Mouse (Mus musculus) CH12.LX (cell line): Measurements from ENCODE around the gene Gm9964.

Experiments
- CHD1 ChIP-seq: IDR thresholded peaks from 2 replicates; pipeline ENCODE4 v1.6.1; 2012; ENCODE audit warnings: low read depth, low read length, improper control_type of control experiment, inconsistent platforms
- CTCF ChIP-seq, 2 experiments: IDR thresholded peaks in 1 of 2; conservative IDR thresholded peaks in 1 of 2; 2 replicates each; pipeline ENCODE4 v1.5.1; 2011 to 2012; ENCODE audit warnings: low read depth in 2 of 2, low read length in 2 of 2, improper control_type of control experiment in 1 of 2, inconsistent platforms in 1 of 2, mild to moderate bottlenecking in 1 of 2, moderate library complexity in 1 of 2
- EP300 ChIP-seq: IDR thresholded peaks from 2 replicates; pipeline ENCODE4 v1.6.1; 2011; ENCODE audit warnings: low read length, improper control_type of control experiment
- JUND ChIP-seq: conservative IDR thresholded peaks from 2 replicates; pipeline ENCODE4 v1.6.1; 2011; ENCODE audit warnings: low read depth, low read length, improper control_type of control experiment
- MAFK ChIP-seq: IDR thresholded peaks from 2 replicates; pipeline ENCODE4 v1.6.1; 2011; ENCODE audit warnings: low read length, improper control_type of control experiment; ENCODE audit not compliant: insufficient replicate concordance
- NELFE ChIP-seq: IDR thresholded peaks from 2 replicates; pipeline ENCODE4 v1.6.1; 2011; ENCODE audit warnings: low read depth, low read length, improper control_type of control experiment
- POLR2A ChIP-seq: IDR thresholded peaks from 2 replicates; pipeline ENCODE4 v1.6.1; 2011; ENCODE audit warnings: low read depth, mild to moderate bottlenecking, improper control_type of control experiment, low read length
- SIN3A ChIP-seq: IDR thresholded peaks from 2 replicates; pipeline ENCODE4 v1.6.1; 2012; ENCODE audit warnings: low read length, improper control_type of control experiment, inconsistent platforms
- USF2 ChIP-seq: conservative IDR thresholded peaks from 2 replicates; pipeline ENCODE4 v1.6.1; 2011; ENCODE audit warnings: low read depth, low read length, improper control_type of control experiment
- ZMIZ1 ChIP-seq: IDR thresholded peaks from 2 replicates; pipeline ENCODE4 v1.6.1; 2012; ENCODE audit warnings: low read depth, mild to moderate bottlenecking, inconsistent platforms, low read length, improper control_type of control experiment
- ZNF384 ChIP-seq: IDR thresholded peaks from 2 replicates; pipeline ENCODE4 v1.6.1; 2012; ENCODE audit warnings: low read depth, low read length, improper control_type of control experiment, inconsistent platforms

- TF ChIP-seq USF2 (no peak), JUND (no peak), CTCF (conservative IDR thresholded peaks at IDR 0.05 in 1 of 2, IDR thresholded peaks at IDR 0.05 in 1 of 2; ENCODE audit: low read depth in 2 of 2, low read length in 2 of 2) (no peak), POLR2A (no peak), MAFK (no peak), CHD1 (no peak), ZNF384 (no peak), ZMIZ1 (no peak), NELFE (no peak), SIN3A (no peak), EP300 (no peak)
Observed at GRCm38 (mm10) chr11:79303109-79303508, 6.4 kb upstream of the Gm9964 start.
